Mouse (Mus musculus) midbrain, embryonic 15.5 days (tissue): ENCODE results near the gene E2f1. TPM values are rescaled to one million over a fixed set of nuclear protein-coding genes. Genes with fewer than 3 reads are reported as not detected.

ENCODE experiments used
- ATAC-seq: fragments of 200-750 bp; cut with Nextera tagmentation; replicated peaks from 2 replicates; pipeline ENCODE4 v1.8.0; 2017; ENCODE audit warnings: moderate TSS enrichment
- H3K27ac ChIP-seq: fragments of 300-500 bp; sonication (generic); 2 replicates; pipeline ENCODE4 v1.5.1; 2015; ENCODE audit warnings: mild to moderate bottlenecking, inconsistent platforms
- H3K27me3 ChIP-seq: fragments of 300-500 bp; sonication (generic); replicated peaks from 2 replicates; pipeline ENCODE4 v1.6.1; 2015; ENCODE audit warnings: inconsistent platforms
- H3K36me3 ChIP-seq: fragments of 300-500 bp; sonication (generic); replicated peaks from 2 replicates; pipeline ENCODE4 v1.6.1; 2015; ENCODE audit warnings: inconsistent platforms
- H3K4me1 ChIP-seq: fragments of 300-500 bp; sonication (generic); 2 replicates; pipeline ENCODE4 v1.6.1; 2015; ENCODE audit warnings: inconsistent platforms
- H3K4me2 ChIP-seq: fragments of 300-500 bp; sonication (generic); 2 replicates; pipeline ENCODE4 v1.6.1; 2015; ENCODE audit warnings: inconsistent platforms, mild to moderate bottlenecking, moderate library complexity
- H3K4me3 ChIP-seq: fragments of 300-500 bp; sonication (generic); 2 replicates; pipeline ENCODE4 v1.5.1; 2015; ENCODE audit warnings: mild to moderate bottlenecking, inconsistent platforms
- H3K9ac ChIP-seq: fragments of 300-500 bp; sonication (generic); 2 replicates; pipeline ENCODE4 v1.6.1; 2015; ENCODE audit warnings: mild to moderate bottlenecking, inconsistent platforms
- H3K9me3 ChIP-seq: fragments of 300-500 bp; sonication (generic); 2 replicates; pipeline ENCODE4 v1.6.1; 2016; ENCODE audit warnings: inconsistent platforms
- WGBS: fragments of 180-500 bp; shearing (Covaris S2); methylation state at CpG from one replicate; pipeline ENCODE4 v1.1.7; 2015; ENCODE audit warnings: mixed read lengths; 5-methylcytosine and 5-hydroxymethylcytosine counted together
- polyA plus RNA-seq: library from polyadenylated mRNA; unstranded; fragments of >200 nt; fragmentation: Nextera tagmentation; extraction: Ambion mirVana; gene quantifications from 2 replicates; pipeline ENCODE4 v1.2.1, GENCODE M21; 2015

The E2f1 gene
- polyA plus RNA-seq, 1 experiment from 2014 or later = 5.4 TPM

- no peaks in the 10 kb centered on the region for H3K27me3 ChIP-seq
- ATAC-seq = no peak
- no peak overlapping the region for H3K9ac ChIP-seq
- H3K27ac ChIP-seq = no peak overlapping the region
- H3K9me3 ChIP-seq = no peaks in the 10 kb centered on the region
- no peaks in the 10 kb centered on the region for H3K4me1 ChIP-seq
- WGBS = 87% methylated on average over 3 of the region's 3 CpGs
- no peak overlapping the region for H3K4me3 ChIP-seq
- 0 out of 2 replicates have a peak, but pooled peaks cover 6% of the 10 kb centered on the region for H3K36me3 ChIP-seq
- no peak overlapping the region for H3K4me2 ChIP-seq
Measured at GRCm38 (mm10) chr2:154516944-154517343, 52.7 kb downstream of the E2f1 start.

- Histone ChIP-seq H3K36me3 (peaks cover 9% of the 10 kb centered on the region), H3K27me3 (no peaks in the 10 kb centered on the region), H3K9me3 (no peaks in the 10 kb centered on the region), H3K4me1 (no peaks in the 10 kb centered on the region), H3K4me3 (no peak overlapping the region), H3K4me2 (no peak overlapping the region), H3K9ac (no peak overlapping the region), H3K27ac (no peak overlapping the region)
- 95% methylated on average over 3 of the region's 3 CpGs for WGBS
- no peak for ATAC-seq
Measured at GRCm38 (mm10) chr2:154510141-154510540, 59.6 kb downstream of the E2f1 start.

Other genes with a start within 250 kb of the E2f1 start
- 14.0 and 16.5 TPM in 2 replicates for gene Cdk5rap1, start 196.9 kb downstream of the E2f1 start, polyA plus RNA-seq
- gene Snta1, start 161.8 kb downstream of the E2f1 start, polyA plus RNA-seq = 10.2 and 13.2 TPM in 2 replicates
- gene Cbfa2t2, start 133.4 kb downstream of the E2f1 start, polyA plus RNA-seq = 55.8 and 59.3 TPM in 2 replicates
- 1.8 and 2.1 TPM in 2 replicates for gene 1700003F12Rik, start 22.8 kb downstream of the E2f1 start, polyA plus RNA-seq
- gene Actl10, start 18.1 kb downstream of the E2f1 start, polyA plus RNA-seq = 0.36 and 0.60 TPM in 2 replicates
- 15.4 and 18.0 TPM in 2 replicates for gene Necab3, start 11.0 kb downstream of the E2f1 start, polyA plus RNA-seq
- gene Pxmp4, start 33.8 kb upstream of the E2f1 start, polyA plus RNA-seq = 15.7 and 15.9 TPM in 2 replicates
- gene Zfp341, start 43.4 kb upstream of the E2f1 start, polyA plus RNA-seq = 2.6 and 3.1 TPM in 2 replicates
- 0.50 and 0.78 TPM in 2 replicates for gene 4930519P11Rik, start 43.5 kb upstream of the E2f1 start, polyA plus RNA-seq
- 27.9 and 28.4 TPM in 2 replicates for gene Chmp4b, start 81.8 kb upstream of the E2f1 start, polyA plus RNA-seq
- gene Gm14214, start 200.1 kb upstream of the E2f1 start, polyA plus RNA-seq = not detected in 2 replicates
- gene Raly, start 221.2 kb upstream of the E2f1 start, polyA plus RNA-seq = 25.3 and 34.1 TPM in 2 replicates
- 0.86 and 1.5 TPM in 2 replicates for gene a, start 221.5 kb upstream of the E2f1 start, polyA plus RNA-seq